Mouse (Mus musculus) 3134 (cell line): Measurements from ENCODE around the gene Pdp2.
A peak's percentile ranks its signal among the peaks of the same experiment; 100 is the strongest.
"Not testable (repeated sequence)": the region's sequence is repeated elsewhere in the genome, so short reads cannot be mapped to it uniquely, and the experiment has no call there.

Experiments used
- DNase-seq: peaks from one replicate; pipeline ENCODE4 v3.0.0-alpha.2; 2011; ENCODE audit warnings: low spot score; ENCODE audit not compliant: insufficient read length; ENCODE audit errors: extremely low read depth

The Pdp2 gene

DNA sequence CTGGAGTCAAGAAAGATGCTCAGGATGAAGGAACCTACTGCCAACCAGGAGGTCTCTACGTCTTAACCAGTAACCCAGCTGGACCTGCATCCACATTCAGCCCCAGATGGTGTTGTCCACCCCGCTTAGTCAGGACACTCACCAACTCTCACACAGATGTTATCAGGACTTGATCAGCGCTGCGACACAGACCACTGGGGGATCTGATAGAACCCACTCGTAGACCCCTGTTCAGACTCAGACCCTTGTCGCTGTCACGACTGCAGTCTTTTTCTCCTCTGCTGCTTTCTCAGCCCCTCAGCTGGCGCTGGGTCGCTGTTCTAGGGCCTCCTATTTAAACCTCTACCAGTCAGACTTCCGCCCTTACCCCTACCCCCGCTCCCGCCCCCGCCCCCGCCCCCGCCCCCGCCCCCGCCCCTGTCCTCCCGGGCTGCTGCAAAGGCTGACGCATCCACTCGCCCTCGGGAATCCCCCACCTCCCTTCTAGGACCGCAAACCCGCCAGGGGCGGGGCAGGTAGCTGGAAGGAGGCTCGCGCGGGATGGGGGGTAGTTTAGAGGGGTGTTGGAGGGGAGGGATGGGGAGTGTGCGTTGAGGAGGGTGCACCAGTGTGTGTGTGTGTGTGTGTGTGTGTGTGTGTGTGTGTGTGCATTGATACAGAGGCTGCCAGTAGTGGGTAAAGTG, 39.9 kb downstream of the Pdp2 start, which contains the start of gene Rrad:
Gene Rrad, minus strand, starts transcription at position 347 of the 683 bp plus-strand sequence.
- DNase-seq, result peak; percentile 44

GRCm38 (mm10) chr8:104631975-104632374, 40.7 kb downstream of the Pdp2 start:
- no peak for DNase-seq

DNA sequence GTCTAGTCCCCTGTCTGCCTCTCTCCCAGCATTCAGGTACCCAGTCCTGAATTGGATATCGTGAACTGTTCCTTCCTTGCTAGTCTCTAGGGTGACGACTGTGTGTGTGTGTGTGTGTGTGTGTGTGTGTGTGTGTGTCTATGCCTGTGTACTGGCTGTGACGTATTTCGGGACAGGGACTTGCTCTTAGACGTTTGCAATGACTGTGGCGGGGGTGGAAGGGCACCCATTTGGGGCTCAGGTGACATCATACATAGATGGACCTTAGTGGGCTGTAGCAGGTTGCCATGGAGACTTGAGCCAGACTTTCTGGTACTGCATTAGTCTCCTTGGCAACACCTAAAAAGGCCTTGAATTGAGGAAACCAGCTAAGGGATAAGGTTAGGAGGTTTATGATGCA, 41.2 kb downstream of the Pdp2 start:
- DNase-seq, result no peak

- DNase-seq, result no peak
Observed at GRCm38 (mm10) chr8:104633156-104633744, 42.0 kb downstream of the Pdp2 start.

- no peak for DNase-seq
Observed at GRCm38 (mm10) chr8:104635004-104635710, 43.9 kb downstream of the Pdp2 start.

- no peak for DNase-seq
Observed at GRCm38 (mm10) chr8:104638010-104638409, 46.8 kb downstream of the Pdp2 start.

DNA sequence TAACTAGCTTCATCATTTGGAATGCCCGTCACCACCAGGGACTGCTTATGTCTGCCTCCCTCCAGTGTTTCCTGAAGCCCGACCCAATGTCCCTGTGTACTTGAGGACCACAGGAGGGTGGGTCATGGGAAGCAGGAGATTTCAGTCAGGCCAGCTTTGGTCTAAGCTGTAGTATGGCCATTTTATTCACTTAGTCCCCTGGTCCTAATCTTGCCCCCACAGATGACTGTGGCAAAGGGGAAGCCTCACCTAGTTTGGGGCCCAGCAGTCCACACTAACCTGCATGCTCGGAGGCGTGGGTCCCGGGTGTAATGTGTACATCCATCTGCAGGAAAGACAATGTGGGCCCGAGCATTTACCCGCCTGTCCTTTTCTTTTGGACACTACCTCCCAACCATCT, 49.0 kb downstream of the Pdp2 start:
- no peak for DNase-seq

GRCm38 (mm10) chr8:104640831-104641370, 49.6 kb downstream of the Pdp2 start:
- DNase-seq, result no peak

GRCm38 (mm10) chr8:104641426-104642323, 50.4 kb downstream of the Pdp2 start, which contains the start of gene Ciao2b:
TSS of gene Ciao2b (minus strand) at chr8:104641965.
- DNase-seq, result peak; percentile 86

GRCm38 (mm10) chr8:104642324-104642654, 51.0 kb downstream of the Pdp2 start:
- DNase-seq, result no peak

DNA sequence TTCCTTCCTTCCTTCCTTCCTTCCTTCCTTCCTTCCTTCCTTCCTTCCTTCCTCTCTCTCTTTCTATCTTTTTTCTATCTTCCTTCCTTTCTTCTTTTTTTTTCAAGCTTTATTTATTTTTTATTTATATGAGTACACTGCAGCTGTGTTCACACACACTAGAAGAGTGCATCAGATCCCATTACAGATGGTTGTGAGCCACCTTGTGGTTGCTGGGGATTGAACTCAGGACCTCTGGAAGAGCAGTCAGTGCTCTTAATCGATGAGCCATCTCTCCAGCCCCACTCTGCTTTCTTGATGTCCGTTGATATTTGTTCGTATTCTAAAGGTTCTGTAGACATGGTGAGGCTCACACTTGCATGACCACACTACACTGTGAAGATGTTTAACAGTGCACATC, 52.9 kb downstream of the Pdp2 start:
- DNase-seq, result not testable (repeated sequence)
